Mouse (Mus musculus) G1E (cell line): ENCODE measurements around the gene Gpat3.

ENCODE experiments used
- CTCF ChIP-seq: IDR thresholded peaks from 2 replicates; pipeline ENCODE4 v1.5.1; 2012; ENCODE audit warnings: low read depth, low read length, inconsistent platforms, mixed read lengths
- GATA1 ChIP-seq: IDR thresholded peaks from 2 replicates; pipeline ENCODE4 v1.6.1; 2012; ENCODE audit warnings: borderline replicate concordance, low read length, inconsistent platforms, mixed read lengths
- GATA2 ChIP-seq: IDR thresholded peaks from 2 replicates; pipeline ENCODE4 v1.6.1; 2012; ENCODE audit warnings: low read depth, low read length, inconsistent platforms, borderline replicate concordance
- POLR2AphosphoS5 ChIP-seq: IDR thresholded peaks from 2 replicates; pipeline ENCODE4 v1.6.1; 2012; ENCODE audit warnings: low read depth, low read length, inconsistent platforms; ENCODE audit not compliant: insufficient replicate concordance
- TAL1 ChIP-seq: conservative IDR thresholded peaks from 2 replicates; pipeline ENCODE4 v1.6.1; 2012; ENCODE audit warnings: low read depth, low read length, inconsistent platforms, mixed read lengths

- TF ChIP-seq CTCF (no peak), GATA1 (no peak), POLR2AphosphoS5 (no peak), TAL1 (no peak), GATA2 (no peak)
These were observed 99.8 kb downstream of the Gpat3 start for GRCm38 (mm10) chr5:100945336-100945735.
